Mouse (Mus musculus): ENCODE measurements around the gene Bcl2. TPM values are rescaled to one million over a fixed set of nuclear protein-coding genes. Genes with fewer than 3 reads are reported as not detected.

Gene Bcl2
- polyA plus RNA-seq, 1 experiment from 2014 or later, result 11.3 TPM

DNA sequence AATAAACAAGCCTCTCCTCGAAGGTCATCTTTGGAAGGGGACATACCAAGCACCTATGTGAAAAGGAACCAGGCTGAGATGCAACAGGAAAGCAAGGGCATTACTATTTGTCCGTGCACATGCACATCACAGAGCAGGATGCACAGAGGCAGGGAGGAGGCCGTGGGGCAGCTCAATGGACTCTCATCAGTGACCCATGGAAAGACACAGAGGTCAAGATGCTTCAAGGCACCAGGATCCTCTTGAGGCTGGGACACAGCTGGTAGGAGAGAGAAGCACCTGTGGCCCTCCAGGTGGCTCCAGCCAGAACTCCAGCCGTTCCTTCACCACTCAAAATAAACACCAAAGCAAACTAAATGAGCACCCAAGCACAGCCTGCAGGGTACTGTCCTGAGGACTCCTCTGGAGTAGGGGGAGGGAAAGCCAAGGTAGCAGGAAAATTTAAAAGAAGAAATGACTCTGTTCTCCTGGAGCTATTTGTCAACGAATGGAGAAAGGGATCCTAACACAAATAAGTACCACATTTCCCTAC lies 57.8 kb downstream of the Bcl2 start:
- Histone ChIP-seq H3K27ac (replicated peaks) (no peak overlapping the region), H3K4me3 (no peak overlapping the region), H3K4me1 (no peaks in the 10 kb centered on the region), H3K27me3 (no peaks in the 10 kb centered on the region), H3K9me3 (no peaks in the 10 kb centered on the region), H3K9ac (replicated peaks) (no peak overlapping the region), H3K4me2 (replicated peaks) (no peak overlapping the region), H3K36me3 (no peaks in the 10 kb centered on the region)
- ATAC-seq (ENCODE audit: low FRiP score, low read depth), result no peak
- 78% methylated on average over 5 of the region's 5 CpGs for WGBS

DNA sequence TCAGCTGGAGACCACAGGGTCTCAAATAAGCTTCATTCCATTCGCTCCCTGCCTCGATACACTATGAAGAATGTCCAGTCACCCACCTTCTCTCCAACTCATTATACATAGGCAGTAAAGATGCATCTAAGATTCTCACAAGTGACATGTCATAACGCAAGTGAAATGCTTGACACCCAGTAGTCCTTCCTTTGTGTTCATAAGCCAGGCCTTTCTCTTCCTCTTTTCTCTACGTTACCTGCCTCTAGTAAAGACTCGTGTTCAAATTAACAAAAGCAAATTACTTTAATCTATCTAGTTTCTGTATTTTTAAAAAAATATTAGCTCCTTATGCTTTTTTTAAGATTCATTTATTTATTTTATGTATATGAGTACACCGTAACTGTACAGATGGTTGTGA lies 59.8 kb downstream of the Bcl2 start:
- H3K9me3 ChIP-seq, result no peaks in the 10 kb centered on the region
- H3K27me3 ChIP-seq, result no peaks in the 10 kb centered on the region
- WGBS, result 95% methylated on average over 6 of the region's 6 CpGs

GRCm38 (mm10) chr1:106653441-106653860 lies 60.6 kb downstream of the Bcl2 start:
- H3K27ac ChIP-seq (replicated peaks), result no peak overlapping the region
- ATAC-seq (ENCODE audit: low FRiP score, low read depth), result no peak

More for the DNA sequence above, 59.8 kb downstream of the Bcl2 start:
- H3K9ac ChIP-seq (replicated peaks), result no peak overlapping the region
- H3K4me2 ChIP-seq (replicated peaks), result no peak overlapping the region
- H3K4me3 ChIP-seq, result no peak overlapping the region
- no peaks in the 10 kb centered on the region; the same call in 1 of the 2 replicates for H3K4me1 ChIP-seq
- ATAC-seq (ENCODE audit: low FRiP score, low read depth), result no peak
- H3K27ac ChIP-seq (replicated peaks), result no peak overlapping the region
- H3K36me3 ChIP-seq, result no peaks in the 10 kb centered on the region

DNA sequence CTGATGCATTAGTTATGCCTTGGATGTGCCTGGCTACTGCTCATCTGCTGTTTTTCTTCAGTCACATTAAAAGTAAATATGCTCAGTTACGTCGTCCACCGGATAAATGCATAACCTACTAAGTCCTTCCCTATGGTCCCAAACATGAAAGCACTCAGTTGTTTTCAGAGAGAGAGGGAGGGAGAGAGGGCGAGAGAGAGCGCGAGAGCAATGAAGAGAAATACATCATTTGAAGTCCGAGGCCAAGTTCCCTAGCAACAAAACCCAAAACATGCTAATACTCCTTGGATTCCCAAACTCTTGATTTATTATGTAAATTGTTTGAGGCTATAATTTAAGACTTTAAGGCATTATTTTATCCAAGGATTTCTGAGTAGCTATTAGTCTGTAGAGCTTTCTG lies 62.9 kb downstream of the Bcl2 start:
- Histone ChIP-seq H3K27me3 (no peaks in the 10 kb centered on the region), H3K4me2 (replicated peaks) (no peak overlapping the region), H3K4me3 (no peak overlapping the region), H3K9me3 (no peaks in the 10 kb centered on the region), H3K4me1 (no peaks in the 10 kb centered on the region; the same call in 1 of the 2 replicates), H3K36me3 (no peaks in the 10 kb centered on the region), H3K27ac (replicated peaks) (no peak overlapping the region), H3K9ac (replicated peaks) (no peak overlapping the region)
- 41% methylated on average over 7 of the region's 7 CpGs for WGBS
- ATAC-seq (ENCODE audit: low FRiP score, low read depth), result no peak

More at GRCm38 (mm10) chr1:106653441-106653860, 60.6 kb downstream of the Bcl2 start:
- H3K4me3 ChIP-seq, result no peak overlapping the region
- H3K27me3 ChIP-seq, result no peaks in the 10 kb centered on the region
- H3K4me1 ChIP-seq, result no peaks in the 10 kb centered on the region; the same call in 1 of the 2 replicates
- H3K36me3 ChIP-seq, result no peaks in the 10 kb centered on the region
- no peak overlapping the region for H3K9ac ChIP-seq (replicated peaks)
- WGBS, result 68% methylated on average over 4 of the region's 4 CpGs
- H3K9me3 ChIP-seq, result no peaks in the 10 kb centered on the region
- no peak overlapping the region for H3K4me2 ChIP-seq (replicated peaks)

DNA sequence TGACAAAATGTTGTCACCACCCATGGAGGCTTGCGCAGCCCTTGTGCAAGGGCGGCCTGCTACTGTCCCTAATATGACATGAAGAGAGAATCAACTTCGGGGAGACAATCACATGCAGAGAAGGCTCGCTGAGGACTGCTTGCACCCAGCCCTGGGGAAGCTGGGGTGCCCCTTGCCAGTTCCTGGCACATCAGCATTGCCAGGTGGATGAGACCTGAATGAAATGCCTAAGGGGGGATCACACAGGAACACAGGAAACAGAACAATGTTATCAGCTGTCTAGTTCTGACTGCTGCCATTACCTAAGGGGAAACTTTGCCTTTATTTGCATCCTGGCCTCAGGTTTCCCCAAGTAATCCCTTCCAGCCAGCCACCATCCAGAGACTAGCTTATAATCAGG lies 63.6 kb downstream of the Bcl2 start:
- no peak overlapping the region for H3K4me3 ChIP-seq
- no peaks in the 10 kb centered on the region; the same call in 1 of the 2 replicates for H3K4me1 ChIP-seq
- no peaks in the 10 kb centered on the region for H3K27me3 ChIP-seq
- no peak overlapping the region for H3K27ac ChIP-seq (replicated peaks)
- H3K9me3 ChIP-seq, result no peaks in the 10 kb centered on the region
- no peak overlapping the region for H3K9ac ChIP-seq (replicated peaks)
- no peak for ATAC-seq (ENCODE audit: low FRiP score, low read depth)
- H3K4me2 ChIP-seq (replicated peaks), result no peak overlapping the region
- 96% methylated on average over 4 of the region's 4 CpGs for WGBS
- H3K36me3 ChIP-seq, result no peaks in the 10 kb centered on the region

DNA sequence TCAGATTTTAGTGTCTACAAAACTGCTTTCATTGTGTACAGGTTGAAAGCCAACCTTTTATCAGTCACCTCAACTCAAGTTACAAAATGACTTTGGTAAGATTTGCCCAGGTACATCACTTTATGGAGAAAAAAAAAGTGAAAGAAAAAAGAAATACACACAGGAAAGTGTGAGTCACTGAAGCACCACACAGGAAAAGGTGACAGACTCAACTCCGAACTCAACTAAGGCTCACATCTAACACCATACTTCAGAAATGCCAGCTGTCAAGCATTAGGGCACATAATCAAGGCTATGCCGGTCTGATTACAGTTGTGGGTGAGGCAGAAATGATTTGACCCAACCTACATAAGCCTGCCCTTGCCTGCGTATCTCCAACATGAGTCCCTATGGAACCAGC lies 66.7 kb downstream of the Bcl2 start:
- no peak overlapping the region for H3K4me3 ChIP-seq
- H3K4me2 ChIP-seq (replicated peaks), result no peak overlapping the region
- no peak overlapping the region for H3K27ac ChIP-seq (replicated peaks)
- H3K9me3 ChIP-seq, result no peaks in the 10 kb centered on the region
- ATAC-seq (ENCODE audit: low FRiP score, low read depth), result no peak
- H3K36me3 ChIP-seq, result no peaks in the 10 kb centered on the region
- no peak overlapping the region for H3K9ac ChIP-seq (replicated peaks)
- WGBS, result 92% methylated on average over 3 of the region's 3 CpGs
- no peaks in the 10 kb centered on the region; the same call in 1 of the 2 replicates for H3K4me1 ChIP-seq
- H3K27me3 ChIP-seq, result no peaks in the 10 kb centered on the region

DNA sequence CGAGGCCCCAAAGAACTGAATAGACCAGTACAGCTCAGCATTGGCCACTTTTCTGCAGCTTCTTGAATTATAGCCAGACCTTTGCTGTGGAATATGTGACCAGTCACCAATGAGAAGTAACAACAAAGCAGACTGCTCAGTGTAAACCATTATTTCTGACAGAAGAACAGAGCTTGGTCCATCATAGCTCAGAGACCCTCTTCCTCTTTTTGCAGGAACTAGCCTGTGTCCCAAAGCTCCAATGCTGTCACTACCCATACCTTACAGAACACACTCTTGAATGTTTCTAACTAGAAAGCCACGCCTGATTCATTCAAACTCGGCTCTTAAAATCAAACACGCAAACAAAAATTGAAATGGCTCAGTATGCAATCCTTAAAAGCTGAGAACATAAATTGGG lies 69.5 kb downstream of the Bcl2 start:
- Histone ChIP-seq H3K4me3 (no peak overlapping the region), H3K27ac (replicated peaks) (no peak overlapping the region), H3K4me2 (replicated peaks) (no peak overlapping the region), H3K9ac (replicated peaks) (no peak overlapping the region), H3K9me3 (no peaks in the 10 kb centered on the region), H3K27me3 (no peaks in the 10 kb centered on the region), H3K36me3 (no peaks in the 10 kb centered on the region), H3K4me1 (no peaks in the 10 kb centered on the region)
- 86% methylated on average over 4 of the region's 4 CpGs for WGBS
- ATAC-seq (ENCODE audit: low FRiP score, low read depth), result no peak

DNA sequence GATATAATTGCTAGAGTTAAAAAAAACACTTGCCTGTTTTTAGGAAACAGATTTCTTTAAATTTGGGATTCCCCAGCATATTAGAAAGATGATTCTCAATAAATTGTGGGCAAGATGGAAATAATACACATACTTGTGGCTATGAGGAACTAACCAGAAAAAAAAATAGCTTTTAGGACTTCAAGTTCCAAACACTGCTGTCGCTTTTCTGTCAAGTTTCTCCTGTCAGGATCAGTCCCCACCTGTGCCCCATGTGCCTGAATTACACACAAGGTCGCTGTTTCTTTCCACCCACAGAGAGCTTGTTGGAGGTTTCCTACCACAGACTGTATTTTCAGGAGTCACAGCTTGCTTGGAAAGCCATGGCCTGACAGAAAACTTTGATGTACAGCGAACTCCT lies 70.5 kb downstream of the Bcl2 start:
- no peak overlapping the region for H3K4me3 ChIP-seq
- H3K27me3 ChIP-seq, result no peaks in the 10 kb centered on the region
- ATAC-seq (ENCODE audit: low FRiP score, low read depth), result no peak
- H3K36me3 ChIP-seq, result no peaks in the 10 kb centered on the region
- no peaks in the 10 kb centered on the region for H3K4me1 ChIP-seq
- no peak overlapping the region for H3K9ac ChIP-seq (replicated peaks)
- H3K9me3 ChIP-seq, result no peaks in the 10 kb centered on the region
- no peak overlapping the region for H3K4me2 ChIP-seq (replicated peaks)
- no peak overlapping the region for H3K27ac ChIP-seq (replicated peaks)
- 76% methylated on average over 3 of the region's 3 CpGs for WGBS

GRCm38 (mm10) chr1:106640577-106640976 lies 73.5 kb downstream of the Bcl2 start:
- H3K4me1 ChIP-seq, result no peaks in the 10 kb centered on the region
- WGBS, result 91% methylated on average over 1 of the region's 1 CpGs
- no peak overlapping the region for H3K9ac ChIP-seq (replicated peaks)
- H3K27ac ChIP-seq (replicated peaks), result no peak overlapping the region
- H3K36me3 ChIP-seq, result no peaks in the 10 kb centered on the region
- H3K4me2 ChIP-seq (replicated peaks), result no peak overlapping the region
- H3K4me3 ChIP-seq, result no peak overlapping the region
- ATAC-seq (ENCODE audit: low FRiP score, low read depth), result no peak
- H3K27me3 ChIP-seq, result no peaks in the 10 kb centered on the region
- H3K9me3 ChIP-seq, result no peaks in the 10 kb centered on the region

- Histone ChIP-seq H3K36me3 (no peaks in the 10 kb centered on the region), H3K27ac (replicated peaks) (no peak overlapping the region), H3K27me3 (no peaks in the 10 kb centered on the region), H3K4me3 (no peak overlapping the region), H3K9ac (replicated peaks) (no peak overlapping the region), H3K4me2 (replicated peaks) (no peak overlapping the region), H3K9me3 (no peaks in the 10 kb centered on the region), H3K4me1 (no peaks in the 10 kb centered on the region)
- no peak for ATAC-seq (ENCODE audit: low FRiP score, low read depth)
- 89% methylated on average over 11 of the region's 11 CpGs for WGBS
Measured at GRCm38 (mm10) chr1:106637705-106638104, 76.4 kb downstream of the Bcl2 start.

- no peak overlapping the region for H3K9ac ChIP-seq (replicated peaks)
- no peak overlapping the region for H3K4me2 ChIP-seq (replicated peaks)
- no peak for ATAC-seq (ENCODE audit: low FRiP score, low read depth)
- H3K4me3 ChIP-seq, result no peak overlapping the region
- H3K9me3 ChIP-seq, result no peaks in the 10 kb centered on the region
- H3K27ac ChIP-seq (replicated peaks), result no peak overlapping the region
- WGBS, result 62% methylated on average over 2 of the region's 2 CpGs
- no peaks in the 10 kb centered on the region for H3K36me3 ChIP-seq
- no peaks in the 10 kb centered on the region for H3K27me3 ChIP-seq
- no peaks in the 10 kb centered on the region for H3K4me1 ChIP-seq
Measured at GRCm38 (mm10) chr1:106636714-106637113, 77.4 kb downstream of the Bcl2 start.

GRCm38 (mm10) chr1:106633207-106633606 lies 80.9 kb downstream of the Bcl2 start:
- no peak for ATAC-seq (ENCODE audit: low FRiP score, low read depth)
- Histone ChIP-seq H3K4me2 (replicated peaks) (no peak overlapping the region), H3K4me1 (peaks cover 15% of the 10 kb centered on the region), H3K4me3 (no peak overlapping the region), H3K27me3 (no peaks in the 10 kb centered on the region), H3K9ac (replicated peaks) (no peak overlapping the region), H3K27ac (replicated peaks) (no peak overlapping the region), H3K9me3 (no peaks in the 10 kb centered on the region), H3K36me3 (no peaks in the 10 kb centered on the region)
- WGBS, result 76% methylated on average over 3 of the region's 3 CpGs

DNA sequence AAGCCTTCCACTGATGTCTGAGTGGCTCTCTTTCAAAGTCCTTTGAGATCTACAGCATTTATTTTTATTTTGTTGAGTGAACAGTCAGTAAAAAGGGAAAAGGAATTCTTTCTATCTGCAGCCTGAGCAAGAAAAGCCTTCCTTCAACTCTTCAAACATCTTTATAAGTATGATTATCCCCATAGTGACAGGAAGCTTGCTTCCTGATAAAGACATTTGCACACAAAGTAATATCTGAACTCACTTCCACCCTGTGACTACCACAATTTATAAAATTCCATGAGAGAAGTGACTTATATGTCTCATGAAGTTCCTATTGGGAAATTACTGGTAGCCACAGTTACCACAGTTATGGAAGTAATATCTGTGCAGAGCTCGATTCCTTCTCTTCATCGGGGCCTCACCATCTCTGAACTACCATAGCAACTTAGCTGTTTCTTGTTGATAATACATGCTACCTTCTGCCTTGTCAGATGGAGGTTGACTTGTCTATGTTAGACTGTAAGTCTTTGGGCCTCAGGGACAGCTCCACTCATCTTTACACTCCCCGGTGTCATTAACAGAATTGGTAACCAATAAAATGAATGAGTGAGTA lies 82.1 kb downstream of the Bcl2 start:
- Histone ChIP-seq H3K9me3 (no peaks in the 10 kb centered on the region), H3K36me3 (no peaks in the 10 kb centered on the region), H3K4me3 (no peak overlapping the region), H3K27me3 (no peaks in the 10 kb centered on the region), H3K9ac (replicated peaks) (no peak overlapping the region), H3K4me1 (peaks cover 15% of the 10 kb centered on the region), H3K27ac (replicated peaks) (no peak overlapping the region), H3K4me2 (replicated peaks) (no peak overlapping the region)
- 93% methylated on average over 3 of the region's 3 CpGs for WGBS
- ATAC-seq (ENCODE audit: low FRiP score, low read depth), result no peak

All from midbrain, embryonic 12.5 days (tissue).